Mouse (Mus musculus) right cerebral cortex, postnatal 4 days (tissue): ENCODE data around the gene Hoxc4.

Source experiments
- DNase-seq: peaks from one replicate; pipeline ENCODE4 v3.0.0-alpha.2; 2022

Hoxc4 gene

GRCm38 (mm10) chr15:102991782-102992181 lies 27.0 kb upstream of the Hoxc4 start:
- no peak for DNase-seq

- no peak for DNase-seq
Measured at GRCm38 (mm10) chr15:102992206-102992605, 26.5 kb upstream of the Hoxc4 start.

DNA sequence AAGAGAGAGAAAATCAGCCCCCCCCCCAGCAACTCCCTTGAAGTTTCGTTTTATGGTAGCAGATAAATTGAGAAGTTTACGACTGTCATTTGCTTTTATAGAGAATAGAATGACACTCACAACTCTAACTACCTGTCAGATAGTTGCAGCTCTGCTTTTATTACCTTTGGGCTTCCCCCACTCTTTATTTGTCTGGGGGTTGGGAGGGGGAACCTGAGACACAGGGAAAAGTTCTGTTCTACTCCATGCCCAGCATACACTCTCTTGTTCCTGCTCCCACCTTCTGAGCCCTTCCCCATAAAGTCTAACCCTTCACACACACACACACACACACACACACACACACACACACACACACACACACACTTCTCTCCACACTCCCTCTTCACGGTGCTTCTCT lies 25.9 kb upstream of the Hoxc4 start:
- no peak for DNase-seq

GRCm38 (mm10) chr15:102996548-102996947 lies 22.2 kb upstream of the Hoxc4 start:
- DNase-seq: no peak

DNA sequence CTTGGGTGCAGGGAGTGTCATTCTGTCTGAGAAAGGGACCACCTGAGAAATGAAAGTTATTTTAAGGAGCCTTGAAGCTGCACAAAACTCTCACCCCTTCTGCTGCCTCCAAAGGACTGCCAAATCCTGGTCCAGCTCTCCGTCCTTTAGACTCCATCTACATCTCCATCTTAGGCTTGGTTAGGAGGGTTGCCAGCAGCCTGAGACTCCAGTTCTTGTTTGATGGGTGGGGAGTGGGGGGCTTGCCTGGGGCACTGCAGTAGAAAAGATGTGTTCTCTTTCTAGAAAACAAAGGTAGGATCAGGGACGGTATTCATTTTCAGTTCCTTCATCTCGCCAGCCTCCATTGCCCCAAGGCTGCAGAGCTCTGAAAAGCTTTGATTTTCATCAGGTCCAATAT lies 21.3 kb upstream of the Hoxc4 start:
- no peak for DNase-seq

- no peak for DNase-seq
Measured at GRCm38 (mm10) chr15:102997939-102998355, 20.8 kb upstream of the Hoxc4 start, which contains the start of gene Hoxc6. Gene Hoxc6, plus strand, starts transcription at chr15:102998257.

DNA sequence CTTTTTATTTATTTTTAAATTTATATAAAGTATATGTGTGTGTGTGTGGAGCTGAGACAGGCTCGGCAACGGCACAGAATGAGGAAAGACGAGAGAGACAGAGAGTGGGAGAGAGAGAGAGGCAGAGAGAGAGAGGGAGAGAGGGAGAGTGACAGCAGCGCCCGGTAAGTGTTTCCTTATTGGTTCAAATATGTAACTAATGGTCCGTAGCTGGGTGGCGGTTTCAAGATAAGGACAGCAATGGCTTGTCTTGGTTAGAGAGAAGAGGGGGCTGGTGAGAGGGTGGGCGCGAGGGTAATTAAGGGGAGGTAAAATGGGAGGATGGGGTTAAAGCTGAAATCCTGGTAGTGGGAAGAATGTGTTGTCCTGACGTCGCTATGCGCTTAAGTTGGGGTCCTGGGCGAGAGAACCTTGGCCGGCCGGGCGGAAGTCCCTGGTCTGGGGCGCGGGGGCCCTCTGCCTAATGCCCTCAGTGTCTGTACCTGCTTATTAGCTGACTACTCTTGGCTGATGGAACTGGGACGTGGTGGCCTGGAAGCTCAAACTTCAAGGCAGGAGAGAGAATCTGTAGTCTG lies 20.0 kb upstream of the Hoxc4 start:
- DNase-seq: no peak

DNA sequence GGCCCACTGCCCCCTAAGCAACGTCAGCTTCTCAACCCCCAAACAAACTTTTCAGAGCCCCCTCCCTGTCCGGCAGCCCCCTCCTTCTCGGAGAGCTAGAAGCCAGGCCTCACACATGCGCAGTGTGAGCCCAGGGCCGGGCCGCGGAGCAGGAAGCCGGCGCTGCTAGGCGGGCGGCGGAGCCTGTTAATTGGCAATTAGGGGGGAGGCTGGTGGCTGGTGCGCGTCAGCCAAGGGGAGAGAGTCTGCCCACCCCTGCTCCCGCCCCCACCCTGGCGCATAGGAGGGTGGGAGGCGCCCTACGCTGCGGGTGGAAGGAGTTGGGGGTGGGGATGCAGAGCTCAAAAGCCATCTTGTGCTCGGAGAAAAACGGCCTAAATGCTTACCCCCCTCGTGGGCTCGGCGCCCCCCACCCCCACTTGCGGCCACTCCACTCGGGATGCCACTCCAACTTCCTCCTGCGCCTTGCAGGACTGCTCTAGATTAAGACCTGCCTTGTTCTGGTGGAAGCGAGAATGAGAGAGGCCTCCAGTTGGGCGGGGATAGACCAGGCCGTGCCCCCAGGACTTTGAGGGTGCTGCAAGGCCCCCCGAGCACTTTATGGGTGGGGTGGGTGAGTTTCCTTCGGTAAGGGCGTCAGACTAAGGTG lies 19.4 kb upstream of the Hoxc4 start:
- no peak for DNase-seq

DNA sequence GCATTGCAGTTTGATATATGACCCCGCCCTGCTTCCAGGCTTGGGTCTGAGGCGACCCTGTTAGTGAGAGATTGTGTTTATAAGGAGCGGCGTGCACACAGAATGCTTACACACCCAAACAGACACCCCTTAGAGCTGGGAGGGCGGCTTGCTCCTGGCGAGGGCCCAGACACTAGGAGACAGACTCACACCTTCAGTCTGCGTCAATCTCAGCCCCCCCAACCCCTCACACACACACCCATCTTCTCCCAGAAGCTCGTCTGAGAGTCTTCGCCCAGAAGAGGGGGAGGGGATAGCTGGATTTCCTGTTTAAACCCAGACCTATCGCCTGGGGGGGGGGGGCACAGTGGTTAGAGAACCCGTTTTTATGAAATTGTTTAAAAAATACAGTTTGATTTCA lies 18.8 kb upstream of the Hoxc4 start:
- DNase-seq: no peak

DNA sequence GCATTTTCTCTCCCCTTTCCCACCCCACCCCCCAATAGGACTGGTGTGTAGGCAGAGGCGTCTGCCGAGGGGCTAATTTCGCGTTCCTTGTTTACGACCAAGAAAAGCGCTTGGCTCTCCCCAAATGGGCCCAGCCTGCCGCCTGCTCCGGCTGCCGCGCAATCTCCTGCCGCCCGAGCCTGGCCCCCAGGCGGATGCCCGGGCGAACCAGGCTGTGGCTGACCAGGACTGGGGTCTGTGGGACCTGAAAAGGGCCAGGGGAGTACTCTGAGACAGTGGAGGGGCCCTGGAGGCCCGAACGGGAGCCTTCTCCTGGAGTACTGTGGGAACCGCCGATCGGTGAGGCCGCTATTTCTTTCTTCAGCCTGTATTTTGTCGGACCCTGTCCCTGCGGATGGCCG lies 18.2 kb upstream of the Hoxc4 start:
- no peak for DNase-seq

GRCm38 (mm10) chr15:103001370-103001769 lies 17.4 kb upstream of the Hoxc4 start:
- no peak for DNase-seq

DNA sequence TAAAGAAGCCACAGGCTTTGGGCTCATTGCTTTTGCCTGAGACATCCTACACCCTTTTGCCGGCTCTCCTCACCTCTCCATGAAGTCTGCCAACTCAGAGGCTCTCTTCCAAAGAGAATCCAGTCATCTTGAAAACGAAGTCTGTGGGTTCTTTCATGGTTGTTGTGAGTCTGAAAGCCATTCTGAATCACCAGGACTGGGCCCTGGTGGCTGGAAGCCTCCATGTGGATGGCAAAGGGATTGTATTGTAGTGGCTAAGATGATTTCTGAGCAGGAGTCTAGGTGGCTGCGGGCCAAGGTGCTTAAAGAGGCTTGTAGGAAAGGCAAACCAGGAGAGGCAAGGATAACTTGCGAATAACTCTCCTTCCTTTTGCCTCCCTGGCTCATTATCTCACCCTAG lies 16.6 kb upstream of the Hoxc4 start:
- no peak for DNase-seq

DNA sequence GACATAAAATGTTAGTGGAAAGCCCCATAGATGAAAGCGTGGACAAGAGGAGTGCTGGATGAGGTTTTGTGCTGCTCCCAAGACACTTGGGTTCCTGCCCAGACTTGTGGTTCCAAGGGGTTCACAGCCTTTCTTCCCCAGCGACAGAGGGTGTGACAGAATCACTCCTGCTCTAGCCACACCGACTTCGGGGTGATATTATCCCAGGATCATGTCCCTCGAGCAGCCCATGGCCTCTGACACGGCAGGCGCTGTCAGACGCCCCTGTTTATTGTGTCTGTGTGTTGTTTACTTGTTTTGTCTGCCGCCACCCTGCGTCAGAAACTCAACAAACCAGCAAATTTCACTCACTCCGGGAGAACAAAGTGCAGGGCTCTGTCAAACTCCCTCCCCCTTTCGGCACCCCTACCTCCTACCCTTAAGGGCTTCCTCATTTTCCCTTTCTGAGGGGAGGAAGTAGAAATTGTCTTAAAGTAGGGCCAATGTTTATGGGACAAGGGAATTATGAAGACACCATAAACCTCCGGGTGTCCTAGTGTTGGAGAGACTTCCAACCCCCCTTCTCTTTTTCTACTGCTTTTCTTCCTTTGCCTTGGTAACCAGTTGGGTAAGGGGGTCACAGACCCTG lies 15.8 kb upstream of the Hoxc4 start:
- DNase-seq: no peak

GRCm38 (mm10) chr15:103005308-103005707 lies 13.4 kb upstream of the Hoxc4 start:
- no peak for DNase-seq

DNA sequence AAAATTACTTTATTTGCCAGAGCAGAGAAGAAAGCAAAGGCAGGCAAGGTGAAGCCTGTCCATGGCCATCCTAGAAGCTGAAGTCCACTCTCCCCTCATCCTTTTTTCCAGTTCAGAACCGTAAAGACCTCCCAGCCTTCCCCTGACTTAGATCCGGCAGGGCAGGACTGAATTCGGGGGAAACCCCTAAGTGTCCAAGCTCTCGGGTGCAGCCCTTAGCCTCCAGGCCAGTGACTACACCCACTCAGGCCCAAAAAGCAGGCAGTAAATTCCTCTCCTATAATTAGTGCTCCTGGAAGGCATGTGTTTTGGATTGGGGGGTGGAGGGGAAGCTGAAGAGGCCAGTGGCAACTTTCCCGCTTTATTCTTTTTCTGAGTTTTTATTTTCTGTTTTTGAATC lies 12.9 kb upstream of the Hoxc4 start:
- DNase-seq: no peak

- DNase-seq: no peak
Measured at GRCm38 (mm10) chr15:103006326-103006725, 12.4 kb upstream of the Hoxc4 start.

GRCm38 (mm10) chr15:103009265-103010111 lies 9.2 kb upstream of the Hoxc4 start:
- no peak for DNase-seq

- no peak for DNase-seq
Measured at GRCm38 (mm10) chr15:103010112-103010846, 8.5 kb upstream of the Hoxc4 start.

DNA sequence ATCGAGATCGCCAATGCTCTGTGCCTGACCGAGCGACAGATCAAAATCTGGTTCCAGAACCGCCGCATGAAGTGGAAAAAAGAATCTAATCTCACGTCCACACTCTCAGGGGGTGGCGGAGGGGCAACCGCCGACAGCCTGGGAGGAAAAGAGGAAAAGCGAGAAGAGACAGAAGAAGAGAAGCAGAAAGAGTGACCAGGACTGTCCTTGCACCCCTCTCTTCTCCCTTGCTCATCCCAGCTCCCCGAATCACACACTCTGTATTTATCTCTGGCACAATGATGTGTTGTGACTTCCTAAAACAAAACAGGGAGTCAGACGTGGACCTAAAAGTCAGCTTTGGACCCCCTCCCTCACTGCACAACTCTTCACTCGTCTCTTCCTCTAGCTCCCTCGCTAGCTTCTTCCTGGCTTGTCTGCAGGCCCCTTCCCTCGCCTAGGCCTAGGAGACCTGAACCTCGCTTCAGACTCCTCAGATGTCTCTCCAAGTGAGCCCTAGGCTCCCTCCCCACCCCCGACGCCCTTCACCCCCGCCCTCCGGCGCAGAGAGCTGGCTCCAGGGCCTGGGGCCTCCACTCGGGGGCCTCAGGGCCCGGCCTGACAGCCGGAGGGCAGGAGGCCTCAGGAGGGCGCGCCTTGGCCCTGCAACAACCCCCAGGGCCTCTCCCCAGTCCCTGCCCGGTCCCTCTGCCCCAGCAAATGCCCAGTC lies 7.7 kb upstream of the Hoxc4 start:
- DNase-seq: no peak

GRCm38 (mm10) chr15:103011928-103012486 lies 6.7 kb upstream of the Hoxc4 start:
- no peak for DNase-seq

DNA sequence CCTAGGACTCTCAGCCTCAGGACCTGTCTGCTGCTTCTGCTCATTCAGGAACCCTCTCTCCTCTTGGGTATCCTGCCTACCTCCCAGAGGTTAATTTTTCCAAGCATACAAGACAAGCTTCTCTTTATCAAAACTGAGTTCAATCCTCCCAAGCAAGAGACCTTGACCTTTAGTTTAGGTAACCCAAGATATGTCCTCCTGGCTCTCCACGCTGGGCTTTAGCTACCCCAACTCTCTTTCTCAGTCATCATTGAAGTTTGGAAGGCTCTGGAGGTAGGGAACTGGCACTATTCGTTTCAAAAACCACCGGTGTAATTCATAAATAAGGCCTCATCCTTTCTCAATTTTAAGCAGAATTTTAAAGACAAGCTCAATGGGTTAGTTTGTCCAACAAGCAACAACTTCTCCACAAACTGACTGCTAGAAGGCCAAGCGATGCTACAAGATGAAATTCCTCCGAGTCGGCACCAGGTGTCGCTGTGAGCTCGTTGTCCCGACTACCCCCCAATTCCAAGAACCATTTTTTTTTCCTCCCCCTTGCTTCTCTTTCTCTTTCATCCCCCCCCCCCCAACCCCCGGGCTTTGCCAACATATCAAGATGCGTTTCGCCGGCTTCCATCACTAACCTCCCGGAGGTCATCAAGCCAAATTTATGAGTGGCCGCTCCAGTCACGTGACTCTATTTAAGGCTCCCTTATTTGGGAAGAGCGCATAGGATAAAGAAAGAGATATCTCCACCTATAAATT lies 5.3 kb upstream of the Hoxc4 start:
- DNase-seq: peak; percentile 70
